Mouse (Mus musculus): ENCODE data around the gene Pet100. TPM values are rescaled to one million over a fixed set of nuclear protein-coding genes. Genes with fewer than 3 reads are reported as not detected.

Gene Pet100
- polyA plus RNA-seq, 1 experiment: 23.6 TPM

DNA sequence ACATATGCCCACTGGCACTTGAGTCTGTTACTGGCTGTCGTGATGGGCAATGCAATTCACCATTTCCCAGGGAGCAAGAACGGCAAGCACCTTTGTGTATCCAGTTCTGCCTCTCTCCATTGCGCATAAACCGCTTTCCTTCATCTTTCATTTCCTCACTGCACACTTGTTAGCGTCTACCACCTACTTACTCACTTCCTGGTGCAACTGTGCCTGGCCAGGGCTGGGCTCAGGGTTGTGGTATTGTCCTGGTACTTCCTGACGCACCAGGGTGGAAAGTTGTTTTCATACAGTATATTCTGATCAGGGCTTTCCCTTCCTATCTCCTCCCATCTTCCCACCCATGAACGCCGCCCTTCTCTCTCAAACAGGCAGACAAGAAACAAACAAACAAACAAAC lies 39.5 kb downstream of the Pet100 start:
- Histone ChIP-seq H3K36me3 (ENCODE audit: control insufficient read depth, insufficient read depth, low read length) (no peaks in the 10 kb centered on the region), H3K4me1 (ENCODE audit: control insufficient read depth, insufficient read depth, low read length) (peaks cover 8% of the 10 kb centered on the region), H3K27me3 (ENCODE audit: control insufficient read depth, insufficient read depth, low read length) (no peaks in the 10 kb centered on the region), H3K4me3 (ENCODE audit: control insufficient read depth, low read depth, low read length) (no peak overlapping the region), H3K27ac (ENCODE audit: control insufficient read depth, insufficient read depth, low read depth, low read length) (no peak overlapping the region)
- TF ChIP-seq POLR2A (IDR thresholded peaks at IDR 0.05; ENCODE audit: control insufficient read depth, low read depth, low read length): no peak
- TF ChIP-seq CTCF (IDR thresholded peaks at IDR 0.05; ENCODE audit: control insufficient read depth, insufficient read depth, insufficient replicate concordance, low read depth, low read length): no peak

DNA sequence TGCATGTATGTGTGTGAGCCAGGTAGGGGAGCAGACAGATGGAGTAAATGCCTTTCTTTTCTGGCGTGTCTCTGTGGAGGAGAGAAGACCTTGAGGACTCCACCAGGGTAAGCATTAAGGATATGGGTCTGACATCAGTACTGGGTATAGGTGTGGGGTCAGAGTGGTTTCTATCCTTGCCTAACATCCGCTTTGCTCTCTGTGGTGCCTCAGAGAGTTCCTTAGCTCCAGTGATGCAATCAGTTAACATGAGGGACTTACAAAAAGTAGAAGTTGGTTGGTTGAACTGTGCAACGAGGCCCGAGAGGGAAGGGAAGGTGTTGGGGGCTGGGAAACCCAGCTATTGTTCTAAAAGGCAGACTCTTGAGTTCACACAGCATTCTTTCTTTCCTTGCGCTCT lies 43.1 kb downstream of the Pet100 start:
- H3K27me3 ChIP-seq (ENCODE audit: control insufficient read depth, insufficient read depth, low read length): no peaks in the 10 kb centered on the region
- no peaks in the 10 kb centered on the region for H3K36me3 ChIP-seq (ENCODE audit: control insufficient read depth, insufficient read depth, low read length)
- H3K4me3 ChIP-seq (ENCODE audit: control insufficient read depth, low read depth, low read length): no peak overlapping the region
- H3K4me1 ChIP-seq (ENCODE audit: control insufficient read depth, insufficient read depth, low read length): no peaks in the 10 kb centered on the region
- no peak overlapping the region for H3K27ac ChIP-seq (ENCODE audit: control insufficient read depth, insufficient read depth, low read depth, low read length)
- no peak for TF ChIP-seq POLR2A (IDR thresholded peaks at IDR 0.05; ENCODE audit: control insufficient read depth, low read depth, low read length)
- no peak for TF ChIP-seq CTCF (IDR thresholded peaks at IDR 0.05; ENCODE audit: control insufficient read depth, insufficient read depth, insufficient replicate concordance, low read depth, low read length)

DNA sequence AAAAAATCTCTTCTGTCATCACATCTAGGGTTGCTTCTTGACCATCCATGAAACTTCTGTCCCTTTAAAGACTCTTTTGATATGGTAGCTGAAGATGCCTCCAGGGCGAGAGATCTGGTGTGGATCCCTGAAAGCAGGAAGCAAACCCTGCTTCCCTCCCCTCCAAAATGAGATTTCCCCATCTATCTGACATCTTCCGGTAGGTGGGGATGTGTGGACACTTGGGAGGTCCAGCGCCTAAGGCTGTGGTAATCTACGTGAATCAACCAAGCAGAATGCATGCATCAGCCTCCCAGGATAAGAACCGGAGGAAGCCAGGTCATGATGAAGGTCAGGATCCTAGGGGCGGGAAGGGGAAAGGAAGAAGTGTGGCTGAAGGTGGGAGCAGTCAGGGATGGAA lies 44.2 kb downstream of the Pet100 start, which contains the start of gene Mcemp1:
Gene Mcemp1 (plus strand): TSS at position 248 of the 400 bp plus-strand sequence.
- Histone ChIP-seq H3K36me3 (ENCODE audit: control insufficient read depth, insufficient read depth, low read length) (no peaks in the 10 kb centered on the region), H3K27ac (ENCODE audit: control insufficient read depth, insufficient read depth, low read depth, low read length) (no peak within 1 kb of the TSS), H3K27me3 (ENCODE audit: control insufficient read depth, insufficient read depth, low read length) (no peaks in the 10 kb centered on the region), H3K4me3 (ENCODE audit: control insufficient read depth, low read depth, low read length) (no peak within 1 kb of the TSS), H3K4me1 (ENCODE audit: control insufficient read depth, insufficient read depth, low read length) (no peaks in the 10 kb centered on the region)
- TF ChIP-seq CTCF (IDR thresholded peaks at IDR 0.05; ENCODE audit: control insufficient read depth, insufficient read depth, insufficient replicate concordance, low read depth, low read length) (no peak), POLR2A (IDR thresholded peaks at IDR 0.05; ENCODE audit: control insufficient read depth, low read depth, low read length) (no peak)

DNA sequence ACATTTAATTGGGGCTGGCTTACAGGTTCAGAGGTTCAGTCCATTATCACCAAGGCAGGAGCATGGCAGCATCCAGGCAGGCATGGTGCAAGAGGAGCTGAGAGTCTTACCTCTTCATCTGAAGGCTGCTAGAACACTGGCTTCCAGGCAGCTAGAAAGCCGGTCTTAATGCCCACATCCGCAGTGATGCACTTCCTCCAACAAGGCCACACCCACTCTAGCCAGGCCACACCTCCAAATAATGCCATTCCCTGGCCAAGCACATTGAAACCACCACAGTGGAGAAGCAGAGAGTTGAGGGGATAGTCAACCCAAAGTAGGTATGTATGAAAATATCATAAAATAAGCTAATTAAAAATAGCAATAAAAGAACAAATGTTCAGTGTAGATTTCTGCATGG lies 49.0 kb downstream of the Pet100 start:
- no peaks in the 10 kb centered on the region for H3K36me3 ChIP-seq (ENCODE audit: control insufficient read depth, insufficient read depth, low read length)
- H3K27me3 ChIP-seq (ENCODE audit: control insufficient read depth, insufficient read depth, low read length): no peaks in the 10 kb centered on the region
- H3K27ac ChIP-seq (ENCODE audit: control insufficient read depth, insufficient read depth, low read depth, low read length): no peak overlapping the region
- no peaks in the 10 kb centered on the region; the same call in 1 of the 2 replicates for H3K4me1 ChIP-seq (ENCODE audit: control insufficient read depth, insufficient read depth, low read length)
- TF ChIP-seq CTCF (IDR thresholded peaks at IDR 0.05; ENCODE audit: control insufficient read depth, insufficient read depth, insufficient replicate concordance, low read depth, low read length) (no peak), POLR2A (IDR thresholded peaks at IDR 0.05; ENCODE audit: control insufficient read depth, low read depth, low read length) (no peak)
- no peak overlapping the region for H3K4me3 ChIP-seq (ENCODE audit: control insufficient read depth, low read depth, low read length)

DNA sequence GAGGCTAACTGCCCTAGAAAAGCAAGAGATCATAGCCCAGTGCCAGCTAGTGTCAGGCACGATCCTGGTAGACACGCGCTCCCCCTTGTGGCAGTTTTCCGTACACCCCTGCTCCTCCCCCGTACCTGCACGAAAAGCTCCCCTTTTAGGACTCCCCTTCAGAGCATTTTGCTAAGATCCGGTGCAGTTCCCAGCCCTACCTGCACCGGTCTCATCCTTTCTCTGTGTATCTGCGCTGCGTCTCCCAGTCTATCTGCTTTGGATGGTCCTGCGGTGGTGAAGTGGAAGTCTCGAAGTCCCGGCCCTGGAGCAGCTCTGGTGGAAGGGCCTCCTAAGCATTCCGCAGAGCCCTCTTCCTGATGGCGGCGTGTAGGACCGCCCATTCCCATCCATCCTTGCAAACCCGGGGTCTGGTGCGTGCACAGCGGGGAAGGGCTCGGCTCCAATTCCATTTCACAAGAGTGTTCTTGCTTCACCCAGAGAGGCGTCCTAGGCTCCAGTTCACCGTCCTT lies 50.7 kb downstream of the Pet100 start, which contains the start of gene Fcor:
Gene Fcor (minus strand): TSS at position 383 of the 512 bp plus-strand sequence.
- peak within 1 kb of the TSS; percentile 83 for H3K4me3 ChIP-seq (ENCODE audit: control insufficient read depth, low read depth, low read length)
- H3K36me3 ChIP-seq (ENCODE audit: control insufficient read depth, insufficient read depth, low read length): no peaks in the 10 kb centered on the region
- TF ChIP-seq POLR2A (IDR thresholded peaks at IDR 0.05; ENCODE audit: control insufficient read depth, low read depth, low read length) (no peak), CTCF (IDR thresholded peaks at IDR 0.05; ENCODE audit: control insufficient read depth, insufficient read depth, insufficient replicate concordance, low read depth, low read length) (peak; percentile 83)
- no peak within 1 kb of the TSS for H3K27ac ChIP-seq (ENCODE audit: control insufficient read depth, insufficient read depth, low read depth, low read length)
- peaks cover 6% of the 10 kb centered on the region for H3K4me1 ChIP-seq (ENCODE audit: control insufficient read depth, insufficient read depth, low read length)
- no peaks in the 10 kb centered on the region for H3K27me3 ChIP-seq (ENCODE audit: control insufficient read depth, insufficient read depth, low read length)

DNA sequence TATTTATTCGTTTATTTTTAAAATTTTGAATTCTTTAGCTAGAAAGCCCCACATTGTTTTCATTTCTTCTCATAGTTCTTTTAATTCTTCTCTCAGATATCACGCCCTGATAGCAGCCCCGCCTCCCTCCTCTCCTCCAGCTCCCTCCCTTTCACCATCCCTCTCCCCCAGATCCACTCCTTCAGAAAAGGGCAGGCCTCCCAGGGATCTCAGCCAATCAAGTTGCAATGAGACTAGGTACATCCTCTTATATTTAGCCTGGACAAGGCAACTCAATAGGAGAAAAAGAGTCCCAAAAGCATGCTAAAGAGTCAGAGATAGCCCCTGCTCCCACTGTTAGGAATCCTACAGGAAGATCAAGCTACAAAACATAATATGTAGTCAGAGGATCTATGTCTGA lies 53.3 kb downstream of the Pet100 start:
- TF ChIP-seq CTCF (IDR thresholded peaks at IDR 0.05; ENCODE audit: control insufficient read depth, insufficient read depth, insufficient replicate concordance, low read depth, low read length) (no peak), POLR2A (IDR thresholded peaks at IDR 0.05; ENCODE audit: control insufficient read depth, low read depth, low read length) (no peak)
- Histone ChIP-seq H3K27ac (ENCODE audit: control insufficient read depth, insufficient read depth, low read depth, low read length) (no peak overlapping the region), H3K4me1 (ENCODE audit: control insufficient read depth, insufficient read depth, low read length) (peaks cover 14% of the 10 kb centered on the region), H3K36me3 (ENCODE audit: control insufficient read depth, insufficient read depth, low read length) (no peaks in the 10 kb centered on the region; the same call in 1 of the 2 replicates), H3K4me3 (ENCODE audit: control insufficient read depth, low read depth, low read length) (no peak overlapping the region), H3K27me3 (ENCODE audit: control insufficient read depth, insufficient read depth, low read length) (no peaks in the 10 kb centered on the region)

Other genes with a start within 250 kb of the Pet100 start
- 6.7 and 8.2 TPM in 2 replicates for gene Arhgef18, start 228.5 kb upstream of the Pet100 start, polyA plus RNA-seq (2012; rRNA removed)
- 47.9 and 51.1 TPM in 2 replicates for gene Pex11g, start 153.9 kb upstream of the Pet100 start, polyA plus RNA-seq (2012; rRNA removed)
- gene Tex45, start 150.7 kb upstream of the Pet100 start, polyA plus RNA-seq (2012; rRNA removed): 72.2 and 114 TPM in 2 replicates
- 3.8 and 3.9 TPM in 2 replicates for gene Zfp358, start 128.4 kb upstream of the Pet100 start, polyA plus RNA-seq (2012; rRNA removed)
- 39.7 and 46.5 TPM in 2 replicates for gene Mcoln1, start 121.1 kb upstream of the Pet100 start, polyA plus RNA-seq (2012; rRNA removed)
- 12.4 and 17.8 TPM in 2 replicates for gene Pnpla6, start 106.2 kb upstream of the Pet100 start, polyA plus RNA-seq (2012; rRNA removed)
- 0.14 TPM in 1 of 2 replicates, not detected in the other for gene C330021F23Rik, start 53.6 kb upstream of the Pet100 start, polyA plus RNA-seq (2012; rRNA removed)
- gene Camsap3, start 34.3 kb upstream of the Pet100 start, polyA plus RNA-seq (2012; rRNA removed): 28.7 and 34.4 TPM in 2 replicates
- gene Xab2, start 232 bp upstream of the Pet100 start, polyA plus RNA-seq (2012; rRNA removed): 58.6 and 65.9 TPM in 2 replicates
- not detected in 2 replicates for gene Pcp2, start 4.0 kb downstream of the Pet100 start, polyA plus RNA-seq (2012; rRNA removed)
- 81.4 and 134 TPM in 2 replicates for gene Stxbp2, start 9.4 kb downstream of the Pet100 start, polyA plus RNA-seq (2012; rRNA removed)
- 3.7 and 6.3 TPM in 2 replicates for gene Retn, start 34.2 kb downstream of the Pet100 start, polyA plus RNA-seq (2012; rRNA removed)
- 0.06 and 0.44 TPM in 2 replicates for gene Mcemp1, start 44.2 kb downstream of the Pet100 start, polyA plus RNA-seq (2012; rRNA removed)
- 0.45 and 0.59 TPM in 2 replicates for gene Fcor, start 50.8 kb downstream of the Pet100 start, polyA plus RNA-seq (2012; rRNA removed)
- 13.6 TPM in 2 replicates for gene Trappc5, start 54.8 kb downstream of the Pet100 start, polyA plus RNA-seq (2012; rRNA removed)
- 0.12 and 0.23 TPM in 2 replicates for gene Fcer2a, start 72.6 kb downstream of the Pet100 start, polyA plus RNA-seq (2012; rRNA removed)
- gene Clec4g, start 99.1 kb downstream of the Pet100 start, polyA plus RNA-seq (2012; rRNA removed): 17.6 and 42.1 TPM in 2 replicates
- gene Cd209a, start 127.4 kb downstream of the Pet100 start, polyA plus RNA-seq (2012; rRNA removed): 0.08 TPM in 1 of 2 replicates, not detected in the other
- not detected in 2 replicates for gene Cd209e, start 232.8 kb downstream of the Pet100 start, polyA plus RNA-seq (2012; rRNA removed)

All from testis, adult 2 months (tissue).